Mouse (Mus musculus) heart, postnatal 0 days (tissue): ENCODE measurements around the gene Clec16a.

Experiments used
- CTCF ChIP-seq: IDR thresholded peaks from 2 replicates; pipeline ENCODE4 v1.5.1; 2016; ENCODE audit warnings: antibody characterized with exemption, control low read depth, low read depth
- EP300 ChIP-seq: IDR thresholded peaks from 2 replicates; pipeline ENCODE4 v1.6.1; 2016; ENCODE audit warnings: antibody characterized with exemption, low read depth

- TF ChIP-seq CTCF: no peak
- TF ChIP-seq EP300: no peak
These were observed 183.7 kb downstream of the Clec16a start for GRCm38 (mm10) chr16:10728886-10729285.
